Mouse (Mus musculus) common myeloid progenitor, adult 5-6 weeks (primary cell): ENCODE measurements around the gene Il20rb. TPM values are rescaled to one million over a fixed set of nuclear protein-coding genes. Genes with fewer than 3 reads are reported as not detected.
A peak's percentile ranks its signal among the peaks of the same experiment; 100 is the strongest.

Experiments
- ATAC-seq: replicated peaks from 2 replicates; pipeline ENCODE4 v1.8.0; 2016; ENCODE audit warnings: low read depth, mild to moderate bottlenecking, moderate TSS enrichment, inconsistent platforms; ENCODE audit not compliant: poor library complexity, severe bottlenecking
- total RNA-seq: library from RNA; stranded (forward); fragments of 200-1000, 187-1606 nt; gene quantifications from 2 replicates; pipeline ENCODE4 v1.2.3, GENCODE M21; 2017

Il20rb gene
- 1.6 and 2.3 TPM in 2 replicates for total RNA-seq

GRCm38 (mm10) chr9:100486431-100486830 lies at the start of gene Il20rb:
Gene Il20rb, minus strand, starts transcription at chr9:100486788.
- no peak for ATAC-seq

GRCm38 (mm10) chr9:100535618-100536262 lies 49.2 kb upstream of the Il20rb start:
- ATAC-seq = no peak

GRCm38 (mm10) chr9:100534686-100535085 lies 48.1 kb upstream of the Il20rb start:
- ATAC-seq = no peak

GRCm38 (mm10) chr9:100532847-100533505 lies 46.4 kb upstream of the Il20rb start:
- ATAC-seq = peak; percentile 53

- no peak for ATAC-seq
These were observed 44.7 kb upstream of the Il20rb start for GRCm38 (mm10) chr9:100531296-100531695.

DNA sequence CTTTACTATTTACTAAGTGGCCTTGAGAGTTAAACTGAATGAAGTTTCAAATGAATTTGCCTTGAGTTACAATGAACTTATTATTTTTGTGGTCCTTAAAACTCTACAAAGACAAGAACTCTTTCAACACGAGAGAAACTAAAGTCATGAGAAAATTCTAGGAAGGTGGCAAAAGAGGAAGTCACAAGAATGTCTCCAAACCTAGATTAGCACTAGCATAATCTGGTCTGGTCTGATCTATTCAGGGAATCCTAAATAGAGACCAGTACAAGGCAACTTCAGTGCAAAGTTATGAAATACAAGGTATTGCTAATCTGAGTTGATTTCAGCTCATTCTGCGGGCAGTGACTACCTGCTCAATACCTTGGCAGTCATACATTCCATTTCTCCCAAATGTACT lies 38.6 kb upstream of the Il20rb start:
- ATAC-seq = no peak

- 0 out of 2 replicates have a peak, but pooled peaks have one; percentile 28 for ATAC-seq
These were observed 35.4 kb upstream of the Il20rb start for GRCm38 (mm10) chr9:100522029-100522428.

- ATAC-seq = peak; percentile 54
These were observed 34.0 kb upstream of the Il20rb start for GRCm38 (mm10) chr9:100520586-100520985.

GRCm38 (mm10) chr9:100520012-100520411 lies 33.4 kb upstream of the Il20rb start:
- no peak for ATAC-seq

- ATAC-seq = 0 out of 2 replicates have a peak, but pooled peaks have one; percentile 45
These were observed 21.0 kb upstream of the Il20rb start for GRCm38 (mm10) chr9:100507581-100507980.

GRCm38 (mm10) chr9:100506652-100507051 lies 20.1 kb upstream of the Il20rb start:
- no peak for ATAC-seq

DNA sequence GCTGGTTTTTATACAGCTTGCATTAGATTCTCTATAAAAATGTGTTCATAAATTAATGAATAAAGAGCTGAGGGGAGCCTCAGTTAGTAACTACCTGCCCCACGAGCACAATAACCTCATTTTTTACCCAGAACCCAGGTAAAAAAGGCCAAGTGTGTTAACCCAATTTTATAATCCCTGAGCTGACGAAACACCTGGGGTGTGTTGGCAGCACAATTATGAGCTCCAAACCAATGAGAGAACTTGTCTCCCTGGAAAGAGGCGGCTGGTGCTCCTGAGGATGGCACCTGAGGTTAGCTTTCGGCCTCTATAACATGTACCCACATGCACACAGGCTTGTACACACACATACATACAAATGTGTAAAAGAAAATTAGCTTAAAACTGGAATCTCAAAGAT lies 18.9 kb upstream of the Il20rb start:
- ATAC-seq = no peak

- ATAC-seq = no peak
These were observed 7.1 kb upstream of the Il20rb start for GRCm38 (mm10) chr9:100493611-100494261.

GRCm38 (mm10) chr9:100491424-100491823 lies 4.8 kb upstream of the Il20rb start:
- no peak for ATAC-seq

DNA sequence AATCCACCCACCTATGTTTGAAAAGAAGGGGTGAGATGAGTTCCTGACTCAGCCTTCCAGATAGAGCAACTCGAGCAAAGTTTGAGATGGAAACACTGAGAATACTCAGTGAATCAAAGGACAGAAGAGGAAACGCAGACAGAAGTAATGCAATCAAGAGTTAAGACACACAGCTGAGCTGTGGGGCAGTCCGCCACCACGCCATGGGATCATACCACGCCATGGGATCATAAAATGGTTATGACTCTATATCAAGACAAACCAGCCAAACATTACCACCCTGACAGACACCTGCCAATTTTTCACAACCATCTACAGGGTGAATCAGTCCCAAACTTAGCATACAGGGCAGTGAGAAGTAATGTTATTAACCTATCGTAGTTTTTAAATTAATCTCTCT lies 2.4 kb upstream of the Il20rb start:
- no peak for ATAC-seq

DNA sequence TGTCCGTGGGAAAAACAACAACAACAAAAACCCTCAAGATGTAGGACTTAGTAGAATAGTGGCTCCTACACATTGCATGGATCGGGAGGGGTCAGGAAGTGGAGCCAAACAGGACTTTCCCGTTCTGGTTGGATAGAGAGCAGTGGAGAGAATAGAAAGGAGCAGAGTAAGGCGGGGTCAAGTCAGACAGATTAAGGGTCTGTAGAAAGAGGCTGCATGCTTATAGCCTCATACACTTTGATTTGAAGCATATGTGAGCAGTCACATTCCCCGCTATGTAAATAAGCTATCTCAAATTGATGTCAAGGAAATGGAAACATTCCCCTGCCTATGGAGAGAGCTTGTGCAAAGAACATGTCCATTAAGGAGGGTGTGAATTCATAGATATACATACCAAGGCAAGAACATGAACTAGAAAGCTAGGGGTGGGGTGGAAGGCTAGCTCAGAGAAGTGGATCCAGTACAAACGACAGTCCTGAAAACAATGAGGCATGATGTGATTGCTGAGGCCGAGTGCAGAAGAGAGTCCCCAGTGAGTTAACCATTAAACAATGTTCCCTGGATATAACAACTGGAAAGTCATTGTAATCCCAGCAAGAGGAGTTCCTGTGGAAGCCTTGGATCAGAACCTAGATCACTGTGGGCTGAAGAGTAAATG lies 1.6 kb upstream of the Il20rb start:
- no peak for ATAC-seq

GRCm38 (mm10) chr9:100483318-100483717 lies 3.3 kb downstream of the Il20rb start:
- ATAC-seq = no peak

DNA sequence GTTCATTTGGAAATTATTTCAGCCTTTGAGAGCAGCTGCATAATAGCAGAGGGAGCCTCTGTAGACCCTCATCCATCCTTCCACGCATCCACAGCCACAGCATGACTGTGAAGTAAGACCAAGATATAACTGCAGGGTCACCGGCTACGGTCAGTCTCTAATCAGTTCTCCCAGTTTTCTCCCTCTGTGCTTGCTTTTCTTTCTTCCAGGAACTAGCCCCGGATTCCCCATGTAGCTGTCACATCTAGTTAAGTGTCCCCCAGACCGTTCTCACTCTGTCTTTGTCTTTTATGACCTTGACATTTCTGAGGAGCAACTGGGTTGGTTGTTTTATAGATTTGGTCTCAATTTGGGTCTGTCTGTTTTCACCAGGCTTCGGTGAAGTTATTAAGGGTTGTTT lies 5.0 kb downstream of the Il20rb start:
- ATAC-seq = no peak

- no peak for ATAC-seq
These were observed 12.5 kb downstream of the Il20rb start for GRCm38 (mm10) chr9:100474056-100474455.

DNA sequence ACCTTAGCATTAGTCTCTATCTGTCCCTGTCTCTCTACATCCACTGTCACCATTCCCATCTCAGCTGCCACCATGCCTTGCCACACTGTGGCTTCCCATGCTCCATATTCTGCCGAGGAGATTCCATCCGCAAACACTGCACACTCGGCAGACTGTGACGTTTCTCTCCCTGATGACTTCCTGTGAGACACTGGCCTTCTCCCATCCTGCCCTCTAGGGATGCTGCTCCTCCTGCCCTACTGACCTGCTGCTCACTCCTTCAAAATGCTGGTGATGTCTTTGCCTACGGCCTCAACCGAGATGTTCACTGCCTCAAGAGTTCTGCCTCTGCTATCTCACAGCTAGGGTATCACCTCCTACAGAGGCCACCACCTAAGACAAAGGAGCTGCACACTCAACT lies 13.2 kb downstream of the Il20rb start:
- no peak for ATAC-seq

- ATAC-seq = no peak
These were observed 13.7 kb downstream of the Il20rb start for GRCm38 (mm10) chr9:100472931-100473330.
